Mouse (Mus musculus): Measurements from ENCODE around the gene Pdzd2.

Pdzd2 gene

DNA sequence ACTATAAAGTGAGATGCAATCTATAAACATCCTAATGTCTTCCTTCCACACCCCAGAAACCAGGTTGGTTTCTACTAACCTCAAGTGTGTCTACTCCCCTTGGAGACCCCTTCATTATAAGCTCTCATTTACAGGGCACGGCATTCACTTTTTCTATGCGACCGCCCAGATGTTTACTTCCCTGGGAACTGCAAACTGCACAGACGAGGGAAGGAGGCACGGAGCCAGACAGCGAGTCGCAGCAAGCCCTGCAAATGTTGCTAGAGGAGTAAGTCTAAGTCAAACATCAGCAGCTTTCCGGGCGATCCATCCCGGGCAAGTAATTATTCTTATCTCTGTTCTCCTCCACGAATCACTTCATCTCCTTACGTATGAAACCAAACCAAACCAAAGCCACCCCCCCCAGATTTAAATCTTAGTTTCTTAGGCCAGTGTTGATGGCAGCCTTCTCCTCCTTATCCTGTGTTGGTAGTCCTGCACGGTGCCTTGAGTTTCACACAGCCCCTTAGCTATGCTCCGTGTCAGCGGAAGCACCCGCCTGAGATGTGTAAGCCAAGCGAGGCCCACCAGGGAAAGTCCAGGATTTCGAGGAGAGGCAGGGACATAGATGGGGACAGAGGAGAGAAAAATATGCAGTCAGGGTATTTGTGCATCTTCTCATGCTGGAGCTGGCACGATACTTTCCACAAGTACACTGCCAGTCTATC lies 305.7 kb downstream of the Pdzd2 start:
- no peak for DNase-seq (ENCODE audit: extremely low spot score, low spot score)

DNA sequence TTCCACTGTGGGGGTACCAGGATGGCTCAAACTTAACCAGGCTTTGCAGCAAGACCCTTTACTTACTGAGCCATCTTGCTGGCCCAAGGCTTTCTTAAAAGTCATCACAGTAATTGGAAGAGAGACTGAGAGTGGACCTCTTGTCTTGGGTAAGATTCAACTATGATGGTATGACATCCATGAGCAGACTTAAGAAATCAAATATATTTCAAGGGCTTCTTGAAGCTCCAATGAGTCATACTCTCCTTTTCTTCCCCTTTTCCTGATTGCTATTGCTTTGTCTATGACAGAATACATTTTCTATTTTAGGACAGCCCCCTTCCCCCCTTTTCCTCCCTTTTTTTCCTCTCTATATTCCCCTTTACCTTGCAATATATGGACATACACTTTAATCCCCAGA lies 306.8 kb downstream of the Pdzd2 start:
- DNase-seq (ENCODE audit: extremely low spot score, low spot score): no peak

DNA sequence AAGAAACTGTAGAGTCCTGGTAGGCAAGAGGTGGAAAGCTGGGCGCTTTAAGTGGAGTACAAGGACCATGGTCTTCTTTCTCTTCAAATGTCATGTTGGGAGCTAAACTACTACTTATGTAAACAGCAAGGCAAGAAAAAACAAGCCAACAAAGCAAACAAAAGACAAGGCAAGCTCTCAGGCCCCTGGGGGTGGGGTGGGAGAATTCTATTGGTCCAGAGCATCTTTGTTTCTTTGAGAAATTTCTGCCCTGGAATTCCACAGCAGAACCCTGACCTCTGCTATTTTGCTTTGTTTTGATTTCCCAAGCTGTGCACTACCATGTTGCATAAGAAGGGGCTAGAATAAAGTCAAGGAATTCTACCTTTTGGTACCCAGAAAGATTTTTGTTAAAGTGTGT lies 307.4 kb downstream of the Pdzd2 start:
- DNase-seq (ENCODE audit: extremely low spot score, low spot score): no peak

DNA sequence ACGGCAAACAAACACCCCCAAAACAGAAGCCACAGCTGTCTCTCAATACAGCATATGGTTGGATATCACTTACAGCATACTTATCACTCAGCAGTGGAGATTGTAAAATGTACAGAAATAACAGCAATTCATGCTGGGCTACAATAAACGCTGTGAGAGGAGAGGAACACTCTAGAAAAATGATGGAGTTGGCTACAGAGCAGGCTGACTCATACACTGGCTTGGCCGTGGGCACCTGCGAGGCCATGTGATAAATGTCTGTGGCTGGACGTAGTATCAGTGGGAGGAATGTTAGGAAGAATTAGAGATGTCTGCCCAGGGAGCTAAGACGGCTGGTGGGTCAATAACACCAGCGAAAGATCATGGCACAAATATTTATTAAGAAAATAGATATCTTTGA lies 308.0 kb downstream of the Pdzd2 start:
- no peak for DNase-seq (ENCODE audit: extremely low spot score, low spot score)

DNA sequence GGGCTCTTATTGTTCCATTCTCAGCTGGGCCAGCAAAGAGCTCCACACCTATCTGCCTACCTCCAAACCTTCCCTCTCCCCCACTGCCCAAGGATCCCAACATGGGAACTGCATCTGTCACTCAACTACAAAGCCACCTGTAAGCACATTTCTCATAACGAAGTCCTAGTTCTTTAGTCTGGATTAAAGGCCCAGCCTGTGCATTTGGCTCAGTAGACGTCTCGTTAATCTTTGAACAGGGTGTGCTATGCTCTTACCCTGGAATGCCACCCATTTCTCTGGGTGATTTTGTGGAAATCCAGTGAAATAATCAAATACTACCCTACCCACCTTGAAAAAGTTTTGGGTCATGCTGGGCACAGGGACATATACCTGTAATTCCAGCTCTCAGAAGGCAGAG lies 308.5 kb downstream of the Pdzd2 start:
- DNase-seq (ENCODE audit: extremely low spot score, low spot score): no peak

DNA sequence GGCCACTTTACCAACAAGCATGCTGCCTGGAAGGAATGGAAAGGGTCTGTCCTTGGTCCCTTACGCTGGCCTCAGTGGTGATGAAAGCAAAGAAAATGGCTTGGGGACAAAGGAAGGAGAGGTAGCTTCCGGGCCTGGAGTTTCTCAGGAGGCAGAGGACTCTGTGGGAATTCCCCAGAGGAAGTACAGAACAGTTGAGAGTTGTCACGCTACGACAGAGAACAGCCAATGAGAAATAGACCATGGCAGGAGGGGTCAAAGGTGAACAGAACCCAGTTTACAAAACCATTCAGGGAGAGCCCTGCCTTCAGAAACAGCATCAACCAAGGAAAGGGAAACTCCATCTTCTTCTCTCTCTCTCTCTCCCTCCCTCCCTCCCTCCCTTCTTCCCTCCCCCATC lies 309.1 kb downstream of the Pdzd2 start:
- DNase-seq (ENCODE audit: extremely low spot score, low spot score): no peak

DNA sequence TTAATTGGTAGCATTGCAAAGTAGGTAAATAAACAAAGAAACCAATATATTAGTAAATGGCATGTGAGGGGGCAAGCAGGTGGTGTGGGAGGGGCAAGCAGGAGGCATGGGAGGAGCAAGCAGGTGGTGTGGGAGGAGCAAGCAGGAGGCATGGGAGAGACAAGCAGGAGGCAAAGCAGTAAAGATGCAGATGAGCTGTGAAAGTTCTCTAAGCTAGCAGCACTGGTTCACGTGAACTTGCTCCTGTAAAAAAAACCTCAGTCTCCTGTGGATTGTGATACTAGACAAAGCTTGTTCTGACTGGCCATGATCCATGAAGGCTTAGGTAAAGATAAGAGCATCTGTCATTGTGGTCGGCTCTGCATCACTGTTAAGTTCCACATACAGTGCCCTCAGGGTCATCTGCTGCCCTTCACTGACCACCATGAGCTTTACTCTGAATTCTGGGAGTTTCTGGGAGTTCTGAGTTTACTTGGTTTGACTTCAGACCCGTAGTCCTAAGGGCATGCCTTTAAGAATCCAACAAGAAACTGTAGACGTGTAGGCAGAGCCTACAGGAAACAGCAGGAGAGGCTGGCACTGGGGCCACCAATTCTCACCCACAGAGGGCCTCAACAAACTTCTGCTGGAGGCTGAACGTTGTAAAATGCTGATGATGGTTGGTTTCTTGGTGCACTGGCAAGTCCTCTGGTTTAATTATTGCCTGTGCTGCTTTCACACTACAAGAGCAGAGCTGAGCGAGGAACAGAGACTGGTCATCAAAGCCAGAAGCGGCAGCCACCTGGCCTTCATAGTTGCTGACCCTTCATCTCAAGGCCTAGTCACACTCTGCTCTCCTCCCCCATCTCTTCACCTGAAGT lies 309.9 kb downstream of the Pdzd2 start:
- no peak for DNase-seq (ENCODE audit: extremely low spot score, low spot score)

DNA sequence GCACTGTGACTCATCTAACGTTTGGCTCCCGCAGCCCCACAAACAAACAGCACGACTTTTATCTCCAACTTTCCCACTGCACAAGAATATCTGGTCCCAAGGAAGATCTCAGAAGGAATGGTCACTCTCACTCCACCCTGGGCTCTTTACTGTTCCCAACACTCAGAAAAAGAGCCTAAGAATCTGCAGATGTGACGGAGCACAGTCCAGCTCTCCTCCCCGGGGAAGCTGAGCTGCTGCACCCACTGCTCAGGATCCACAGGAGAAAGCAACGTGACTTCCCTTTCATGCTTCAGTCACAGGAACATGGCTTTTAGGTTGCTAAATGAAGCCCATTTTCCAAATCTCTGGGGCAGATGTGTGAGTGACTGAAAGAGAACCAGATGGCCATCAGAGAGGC lies 311.9 kb downstream of the Pdzd2 start:
- DNase-seq (ENCODE audit: extremely low spot score, low spot score): no peak

DNA sequence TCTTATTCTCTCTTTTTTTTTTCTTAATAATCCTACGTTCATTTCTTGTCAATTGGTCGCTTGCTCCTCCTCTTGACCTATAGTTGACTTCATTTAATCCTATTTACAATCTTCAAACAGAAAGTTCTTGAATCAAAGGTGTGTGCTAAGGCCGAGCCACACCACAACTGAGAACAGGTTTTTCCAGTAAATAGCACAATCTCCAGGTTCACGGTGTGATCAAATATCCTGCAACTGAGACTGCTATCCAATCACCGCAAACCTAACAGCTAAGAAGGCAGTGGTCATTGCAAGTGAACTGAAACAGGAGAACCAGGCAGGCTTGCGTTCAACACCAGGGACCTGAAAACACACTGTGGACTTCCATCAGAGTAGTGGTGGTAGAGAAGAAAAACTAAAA lies 313.4 kb downstream of the Pdzd2 start:
- no peak for DNase-seq (ENCODE audit: extremely low spot score, low spot score)

DNA sequence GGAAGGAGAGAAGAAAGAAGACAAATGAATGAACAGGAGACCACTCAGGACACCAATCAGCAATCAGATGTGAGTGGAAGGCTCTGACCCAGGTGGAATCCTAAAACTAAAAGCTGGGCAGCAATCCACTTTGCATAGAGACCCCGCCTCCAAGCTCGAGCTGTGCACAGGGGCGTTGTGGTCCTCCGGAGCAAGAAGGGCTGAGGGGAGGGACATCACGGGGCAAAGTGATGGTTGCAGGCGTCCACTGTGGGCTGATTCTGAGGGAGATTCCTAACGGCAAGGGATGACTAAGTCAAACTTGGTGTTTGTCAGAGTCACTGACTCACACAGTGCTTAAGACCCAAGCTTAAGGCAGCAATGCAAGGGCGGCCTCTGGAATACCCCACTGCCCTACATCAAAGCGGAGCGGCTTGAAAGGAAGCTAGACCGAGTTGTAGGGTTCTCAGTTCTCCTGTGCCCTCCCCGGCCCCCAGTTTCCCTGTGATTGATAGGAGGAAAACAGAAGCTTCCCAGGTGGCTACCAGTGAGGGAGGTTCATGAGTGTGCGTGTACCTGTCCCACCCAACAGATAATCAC lies 314.6 kb downstream of the Pdzd2 start:
- no peak for DNase-seq (ENCODE audit: extremely low spot score, low spot score)

DNA sequence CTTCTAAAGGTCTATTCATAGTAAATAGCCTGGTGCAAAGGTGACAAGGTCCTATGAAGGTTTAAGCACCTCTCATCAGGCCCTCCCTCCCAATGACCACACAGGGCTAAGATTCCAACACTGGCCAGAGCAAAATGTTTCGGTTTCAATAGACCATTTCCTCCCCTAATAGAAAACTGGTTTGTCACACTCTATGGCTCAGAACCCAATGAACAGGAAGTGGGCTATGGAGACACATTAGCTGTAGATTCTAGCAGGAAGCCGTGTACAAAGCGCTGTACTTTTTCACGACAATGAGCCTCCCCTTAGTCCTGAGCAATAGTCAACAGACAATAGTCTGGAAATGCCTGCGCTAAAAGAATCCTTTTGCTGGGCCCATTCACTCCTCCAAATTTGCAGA lies 315.5 kb downstream of the Pdzd2 start:
- DNase-seq (ENCODE audit: extremely low spot score, low spot score): no peak

DNA sequence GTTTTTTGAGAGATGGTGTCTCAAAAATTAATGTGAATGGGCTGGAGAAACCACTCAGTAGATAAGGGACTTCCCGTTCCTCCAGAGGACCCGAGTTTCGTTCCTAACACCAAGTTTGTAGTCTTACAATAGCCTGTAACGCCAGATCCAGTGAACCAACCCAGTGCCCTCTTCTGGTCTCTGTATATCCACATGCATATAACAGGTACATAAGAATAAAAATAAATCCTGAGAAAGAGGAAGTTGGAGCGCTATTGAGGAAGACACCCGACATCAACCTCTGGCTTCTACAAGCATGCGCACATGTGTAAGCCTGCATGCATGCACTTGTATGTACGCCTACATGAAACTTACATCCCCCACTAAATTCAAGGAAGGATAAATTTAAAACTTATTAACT lies 318.8 kb downstream of the Pdzd2 start:
- no peak for DNase-seq (ENCODE audit: extremely low spot score, low spot score)

DNA sequence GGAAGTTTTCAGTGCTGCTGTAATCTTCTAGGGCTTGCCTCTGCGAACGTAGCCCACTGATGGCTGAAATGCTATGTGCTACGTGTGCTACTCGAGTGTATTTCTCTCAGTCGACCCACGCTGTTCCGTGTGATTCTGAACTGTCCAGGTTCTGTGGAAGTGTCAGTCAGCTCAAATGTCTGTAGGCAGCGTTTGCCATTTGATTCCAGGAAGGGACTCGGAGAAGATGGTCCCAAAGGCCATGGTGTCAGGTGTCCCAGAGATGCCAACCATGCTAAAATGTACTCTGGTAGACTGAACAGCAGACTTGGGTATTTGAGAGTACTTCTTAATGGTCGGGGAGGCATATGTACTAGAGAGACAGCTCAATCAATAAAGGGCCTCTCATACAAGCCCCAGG lies 319.3 kb downstream of the Pdzd2 start:
- no peak for DNase-seq (ENCODE audit: extremely low spot score, low spot score)

DNA sequence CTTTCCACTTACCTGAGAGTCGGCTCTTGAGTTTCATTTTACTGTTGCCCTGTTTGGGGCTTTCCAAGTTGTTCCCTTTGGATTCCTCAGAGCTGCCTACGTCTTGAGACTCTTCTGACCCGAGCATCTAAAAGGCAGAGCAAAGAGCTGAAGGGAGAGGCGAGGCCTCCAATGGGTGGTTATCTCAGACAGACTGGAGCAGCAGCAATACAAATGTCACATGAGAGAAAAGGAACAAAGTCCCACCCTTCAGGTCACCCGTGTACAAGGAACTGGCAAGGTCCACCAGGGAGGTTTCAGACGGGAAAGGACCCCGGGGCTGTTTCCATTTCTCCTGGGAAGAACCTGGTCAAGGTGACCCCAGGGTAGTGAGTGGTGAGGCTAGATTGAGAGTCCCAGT lies 320.3 kb downstream of the Pdzd2 start:
- DNase-seq (ENCODE audit: extremely low spot score, low spot score): no peak

DNA sequence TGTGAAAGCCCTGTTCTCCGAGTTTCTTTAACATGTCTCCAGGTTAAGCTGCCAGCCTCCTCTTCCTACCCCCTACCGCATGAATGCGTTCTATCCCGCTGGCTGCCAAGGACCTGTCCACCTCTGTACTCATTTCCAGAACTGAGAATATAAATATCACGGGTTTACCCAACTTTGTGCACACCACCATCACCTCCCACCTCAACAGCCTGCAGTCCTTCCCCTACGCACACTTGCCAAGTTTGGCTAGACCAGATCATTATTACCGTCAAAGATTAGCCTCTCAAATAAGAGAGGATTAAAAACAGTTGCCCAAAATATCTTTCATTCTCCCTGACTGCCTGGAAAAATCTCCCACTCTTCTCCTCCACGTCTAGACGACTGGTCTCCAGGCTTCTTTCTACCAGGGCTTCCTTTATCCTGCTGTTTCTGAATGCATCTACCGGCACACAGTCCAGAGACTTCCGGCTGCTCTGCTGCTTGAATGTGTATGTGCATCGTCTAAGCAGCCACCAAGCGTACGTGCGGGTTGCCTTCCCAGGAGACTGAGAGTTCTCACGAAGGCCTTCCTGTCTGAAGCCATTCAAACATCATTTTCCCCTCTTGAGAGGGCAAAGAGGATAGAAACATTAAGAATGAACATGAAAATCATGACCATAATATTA lies 324.1 kb downstream of the Pdzd2 start:
- DNase-seq (ENCODE audit: extremely low spot score, low spot score): no peak

DNA sequence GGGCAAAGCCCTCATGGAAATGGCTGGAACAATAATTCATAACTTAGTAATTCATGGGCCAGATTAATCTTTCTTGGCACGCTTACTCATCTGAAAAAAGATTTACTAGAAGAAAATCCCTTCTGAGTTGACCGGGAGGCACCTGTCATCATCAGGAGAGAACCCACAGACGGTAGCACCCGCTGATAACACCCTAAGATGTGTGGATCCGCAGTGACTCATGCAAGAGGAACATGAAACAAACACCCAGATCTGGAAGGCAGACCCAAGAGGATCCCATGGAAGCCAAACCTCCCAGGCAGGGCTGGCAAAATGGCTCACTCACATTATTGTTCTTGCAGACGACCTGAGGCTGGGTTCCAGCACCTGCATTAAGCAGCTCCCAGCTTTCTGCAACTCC lies 325.0 kb downstream of the Pdzd2 start:
- no peak for DNase-seq (ENCODE audit: extremely low spot score, low spot score)

DNA sequence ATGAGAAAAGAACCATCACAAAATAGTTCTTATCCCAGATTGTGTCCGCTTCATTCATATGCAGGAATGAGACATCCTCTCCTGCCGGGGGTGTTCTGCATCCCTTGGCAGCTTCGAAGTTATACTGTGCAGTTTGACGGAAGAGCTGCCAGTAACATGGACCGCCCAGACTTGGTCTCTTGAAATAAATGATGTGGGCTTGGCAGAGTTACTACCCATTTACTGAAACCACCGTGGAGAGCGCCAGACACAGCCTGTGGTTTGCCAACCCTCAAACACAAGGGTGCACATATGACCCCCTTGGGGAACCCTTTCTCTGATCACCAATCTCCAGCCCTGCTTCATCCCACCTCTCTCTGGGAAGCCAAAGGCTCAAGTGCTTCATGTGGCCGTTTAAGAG lies 331.5 kb downstream of the Pdzd2 start:
- no peak for DNase-seq (ENCODE audit: extremely low spot score, low spot score)

DNA sequence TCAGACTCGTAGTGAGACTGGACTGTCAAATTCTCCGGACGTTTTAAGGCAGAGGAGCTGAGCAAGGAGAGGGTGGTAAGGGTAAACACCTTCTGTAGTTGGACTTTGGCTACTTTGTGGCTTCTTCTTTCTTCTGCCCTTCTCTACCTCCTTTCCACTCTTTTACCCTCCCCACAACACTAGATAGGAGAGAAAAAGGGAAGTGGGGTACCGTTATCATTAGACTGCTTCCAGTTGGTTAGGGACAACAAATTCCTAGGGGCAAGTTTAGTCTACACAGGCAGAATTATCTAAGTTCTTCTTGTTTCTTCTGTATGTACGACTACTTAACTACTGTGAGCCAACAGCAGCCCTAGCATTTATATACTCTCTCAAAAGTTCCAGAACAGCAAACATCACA lies 334.1 kb downstream of the Pdzd2 start:
- DNase-seq (ENCODE audit: extremely low spot score, low spot score): no peak

DNA sequence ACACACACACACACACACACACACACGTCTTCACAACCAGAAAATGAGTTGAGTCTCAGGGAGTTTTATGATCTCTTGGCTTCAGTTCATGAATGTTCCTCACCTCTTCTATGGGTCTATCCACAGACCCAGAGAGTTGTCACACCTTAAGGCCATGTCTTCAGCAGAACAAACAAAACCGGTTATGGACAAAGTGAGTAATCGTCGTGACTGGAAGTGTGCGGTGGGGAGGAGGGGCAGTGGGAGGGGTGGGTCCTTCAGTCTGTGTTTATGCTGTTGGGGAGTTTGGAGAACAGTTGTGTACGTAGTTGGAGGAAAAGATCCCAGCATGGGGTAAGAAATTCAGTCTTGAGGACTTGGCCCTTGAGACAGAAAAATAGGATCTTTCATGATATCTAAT lies 342.7 kb downstream of the Pdzd2 start:
- DNase-seq (ENCODE audit: extremely low spot score, low spot score): no peak

DNA sequence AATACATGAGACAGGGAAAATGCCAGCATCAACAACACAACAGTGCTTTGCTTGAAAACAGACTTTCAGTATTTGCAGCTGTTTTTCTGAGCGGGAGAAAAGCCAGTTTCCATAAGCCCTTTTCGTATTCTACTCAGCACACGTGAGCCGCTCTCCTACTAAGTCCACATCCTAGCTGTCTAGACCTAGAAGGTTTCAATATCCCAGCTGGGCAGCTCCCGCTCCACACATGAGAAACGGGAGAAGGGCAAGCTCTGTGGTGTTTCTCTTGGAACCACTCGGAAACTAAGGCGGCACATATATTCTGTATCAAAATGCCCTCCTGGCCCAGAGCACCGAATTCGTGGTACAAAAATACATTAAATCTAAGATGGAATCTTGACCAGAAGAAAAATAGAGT lies 345.0 kb downstream of the Pdzd2 start:
- DNase-seq (ENCODE audit: extremely low spot score, low spot score): no peak

DNA sequence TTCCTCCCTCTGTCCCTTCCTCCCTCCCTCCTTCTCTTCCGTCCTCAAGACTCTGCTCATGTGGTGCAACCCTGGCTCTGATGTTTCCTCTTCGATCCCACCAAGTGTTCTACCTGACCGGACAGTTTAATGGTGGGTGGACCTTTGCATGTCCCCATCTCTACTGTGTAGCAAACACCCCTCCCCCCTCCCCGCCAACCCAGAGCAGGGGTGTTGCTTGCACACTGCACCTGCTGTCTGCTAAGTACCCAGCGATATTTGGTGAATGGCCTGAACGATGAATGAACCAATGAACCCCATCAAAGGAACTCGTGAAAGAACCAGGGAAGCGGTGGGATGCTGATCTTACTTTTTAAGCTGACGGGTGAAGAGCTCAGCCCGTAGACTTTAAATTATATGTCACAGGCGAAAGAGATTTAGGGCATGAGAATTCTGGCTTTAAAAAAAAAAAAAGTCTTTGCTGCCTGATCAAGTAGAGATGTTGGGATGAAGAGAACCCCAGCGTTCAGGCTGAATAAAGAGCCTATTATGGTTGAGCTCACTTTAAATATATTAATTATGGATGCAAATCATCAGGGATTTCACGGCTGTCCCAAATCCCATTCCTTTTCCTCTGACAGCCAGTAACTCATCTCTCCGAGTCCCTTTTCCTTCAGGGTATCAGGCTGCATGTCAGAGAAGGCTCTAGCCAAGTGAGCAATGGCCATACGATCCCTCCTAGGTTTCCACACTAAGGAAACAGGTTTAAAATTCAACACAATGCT lies 350.8 kb downstream of the Pdzd2 start:
- no peak for DNase-seq (ENCODE audit: extremely low spot score, low spot score)

Measured in neural tube, embryonic 10.5 days (tissue).